Mouse (Mus musculus): ENCODE results near the gene Gm10277. TPM values are rescaled to one million over a fixed set of nuclear protein-coding genes. Genes with fewer than 3 reads are reported as not detected.
"Not testable (repeated sequence)": the region's sequence is repeated elsewhere in the genome, so short reads cannot be mapped to it uniquely, and the experiment has no call there.

Gene Gm10277
- polyA plus RNA-seq, 1 experiment from 2014 or later, result 0.89 TPM

GRCm38 (mm10) chr11:77765459-77765777 is 22.1 kb downstream of the Gm10277 start:
- Histone ChIP-seq H3K27me3 (replicated peaks; ENCODE audit: control insufficient read depth, insufficient read depth, low read length) (no peaks in the 10 kb centered on the region), H3K4me3 (ENCODE audit: low read length) (peak overlapping the region; percentile 48), H3K4me2 (ENCODE audit: low read depth, low read length) (peak overlapping the region; percentile 82), H3K9ac (ENCODE audit: low read depth, low read length) (peak overlapping the region; percentile 74), H3K27ac (ENCODE audit: low read length) (peak overlapping the region; percentile 91), H3K36me3 (ENCODE audit: control insufficient read depth, insufficient read depth, low read length) (no peaks in the 10 kb centered on the region), H3K4me1 (ENCODE audit: control insufficient read depth, insufficient read depth, low read length) (peaks cover 43% of the 10 kb centered on the region), H3K9me3 (ENCODE audit: control insufficient read depth, low read length) (no peaks in the 10 kb centered on the region)
- WGBS, result 47% methylated on average over 4 of the region's 4 CpGs
- no peak for ATAC-seq

GRCm38 (mm10) chr11:77764694-77765458 is 22.7 kb downstream of the Gm10277 start:
- Histone ChIP-seq H3K4me1 (ENCODE audit: control insufficient read depth, insufficient read depth, low read length) (peaks cover 40% of the 10 kb centered on the region), H3K27me3 (replicated peaks; ENCODE audit: control insufficient read depth, insufficient read depth, low read length) (no peaks in the 10 kb centered on the region), H3K4me2 (ENCODE audit: low read depth, low read length) (peak overlapping the region; percentile 86), H3K9ac (ENCODE audit: low read depth, low read length) (peak overlapping the region; percentile 95), H3K36me3 (ENCODE audit: control insufficient read depth, insufficient read depth, low read length) (no peaks in the 10 kb centered on the region), H3K4me3 (ENCODE audit: low read length) (peak overlapping the region; percentile 85; the same call in 1 of the 2 replicates), H3K9me3 (ENCODE audit: control insufficient read depth, low read length) (no peaks in the 10 kb centered on the region), H3K27ac (ENCODE audit: low read length) (peak overlapping the region; percentile 91)
- 51% methylated on average over 9 of the region's 9 CpGs for WGBS
- ATAC-seq, result no peak

GRCm38 (mm10) chr11:77763673-77764340 is 23.7 kb downstream of the Gm10277 start:
- Histone ChIP-seq H3K36me3 (ENCODE audit: control insufficient read depth, insufficient read depth, low read length) (no peaks in the 10 kb centered on the region), H3K27ac (ENCODE audit: low read length) (peak overlapping the region; percentile 88), H3K4me2 (ENCODE audit: low read depth, low read length) (peak overlapping the region; percentile 86), H3K4me1 (ENCODE audit: control insufficient read depth, insufficient read depth, low read length) (peaks cover 37% of the 10 kb centered on the region), H3K9me3 (ENCODE audit: control insufficient read depth, low read length) (no peaks in the 10 kb centered on the region), H3K9ac (ENCODE audit: low read depth, low read length) (peak overlapping the region; percentile 95), H3K4me3 (ENCODE audit: low read length) (peak overlapping the region; percentile 85), H3K27me3 (replicated peaks; ENCODE audit: control insufficient read depth, insufficient read depth, low read length) (no peaks in the 10 kb centered on the region)
- 4% methylated on average over 25 of the region's 26 CpGs for WGBS
- peak; percentile 57 for ATAC-seq

GRCm38 (mm10) chr11:77762783-77763672 is 24.5 kb downstream of the Gm10277 start, which contains the start of gene Myo18a:
Gene Myo18a (plus strand): TSS chr11:77763246.
- peak; percentile 73 for ATAC-seq
- no peaks in the 10 kb centered on the region for H3K27me3 ChIP-seq (replicated peaks; ENCODE audit: control insufficient read depth, insufficient read depth, low read length)
- 2% methylated on average over 66 of the region's 79 CpGs for WGBS
- no peaks in the 10 kb centered on the region for H3K9me3 ChIP-seq (ENCODE audit: control insufficient read depth, low read length)
- H3K4me3 ChIP-seq (ENCODE audit: low read length), result peak within 1 kb of the TSS; percentile 85
- H3K9ac ChIP-seq (ENCODE audit: low read depth, low read length), result peak within 1 kb of the TSS; percentile 95
- H3K4me1 ChIP-seq (ENCODE audit: control insufficient read depth, insufficient read depth, low read length), result peaks cover 37% of the 10 kb centered on the region
- peak within 1 kb of the TSS; percentile 86 for H3K4me2 ChIP-seq (ENCODE audit: low read depth, low read length)
- no peaks in the 10 kb centered on the region for H3K36me3 ChIP-seq (ENCODE audit: control insufficient read depth, insufficient read depth, low read length)
- H3K27ac ChIP-seq (ENCODE audit: low read length), result peak within 1 kb of the TSS; percentile 88

- 88% methylated on average over 4 of the region's 4 CpGs for WGBS
- no peaks in the 10 kb centered on the region for H3K27me3 ChIP-seq (replicated peaks; ENCODE audit: control insufficient read depth, insufficient read depth, low read length)
- ATAC-seq, result no peak
These were observed 27.5 kb downstream of the Gm10277 start for GRCm38 (mm10) chr11:77760031-77760430.

GRCm38 (mm10) chr11:77753469-77753868 is 34.1 kb downstream of the Gm10277 start:
- 68% methylated on average over 3 of the region's 3 CpGs for WGBS
- H3K9ac ChIP-seq (ENCODE audit: low read depth, low read length), result no peak overlapping the region
- no peaks in the 10 kb centered on the region for H3K27me3 ChIP-seq (replicated peaks; ENCODE audit: control insufficient read depth, insufficient read depth, low read length)
- H3K4me3 ChIP-seq (ENCODE audit: low read length), result no peak overlapping the region
- no peak for ATAC-seq
- no peak overlapping the region for H3K27ac ChIP-seq (ENCODE audit: low read length)
- no peak overlapping the region for H3K4me2 ChIP-seq (ENCODE audit: low read depth, low read length)
- no peaks in the 10 kb centered on the region for H3K4me1 ChIP-seq (ENCODE audit: control insufficient read depth, insufficient read depth, low read length)
- H3K9me3 ChIP-seq (ENCODE audit: control insufficient read depth, low read length), result no peaks in the 10 kb centered on the region
- no peaks in the 10 kb centered on the region for H3K36me3 ChIP-seq (ENCODE audit: control insufficient read depth, insufficient read depth, low read length)

More at GRCm38 (mm10) chr11:77760031-77760430, 27.5 kb downstream of the Gm10277 start:
- Histone ChIP-seq H3K4me1 (ENCODE audit: control insufficient read depth, insufficient read depth, low read length) (peaks cover 18% of the 10 kb centered on the region), H3K36me3 (ENCODE audit: control insufficient read depth, insufficient read depth, low read length) (no peaks in the 10 kb centered on the region), H3K9me3 (ENCODE audit: control insufficient read depth, low read length) (no peaks in the 10 kb centered on the region), H3K4me2 (ENCODE audit: low read depth, low read length) (no peak overlapping the region), H3K4me3 (ENCODE audit: low read length) (no peak overlapping the region), H3K27ac (ENCODE audit: low read length) (no peak overlapping the region), H3K9ac (ENCODE audit: low read depth, low read length) (no peak overlapping the region)

- peak; percentile 38; the same call in 1 of the 2 replicates for ATAC-seq
- H3K36me3 ChIP-seq (ENCODE audit: control insufficient read depth, insufficient read depth, low read length), result no peaks in the 10 kb centered on the region
These were observed 35.0 kb downstream of the Gm10277 start for GRCm38 (mm10) chr11:77752525-77752924.

GRCm38 (mm10) chr11:77748996-77749395 is 38.6 kb downstream of the Gm10277 start:
- H3K27me3 ChIP-seq (replicated peaks; ENCODE audit: control insufficient read depth, insufficient read depth, low read length), result no peaks in the 10 kb centered on the region
- 85% methylated on average over 5 of the region's 5 CpGs for WGBS
- no peak overlapping the region for H3K27ac ChIP-seq (ENCODE audit: low read length)
- no peak overlapping the region for H3K4me2 ChIP-seq (ENCODE audit: low read depth, low read length)
- H3K36me3 ChIP-seq (ENCODE audit: control insufficient read depth, insufficient read depth, low read length), result no peaks in the 10 kb centered on the region
- H3K9me3 ChIP-seq (ENCODE audit: control insufficient read depth, low read length), result no peaks in the 10 kb centered on the region
- H3K4me1 ChIP-seq (ENCODE audit: control insufficient read depth, insufficient read depth, low read length), result no peaks in the 10 kb centered on the region
- no peak overlapping the region for H3K4me3 ChIP-seq (ENCODE audit: low read length)
- ATAC-seq, result no peak
- H3K9ac ChIP-seq (ENCODE audit: low read depth, low read length), result no peak overlapping the region

More at GRCm38 (mm10) chr11:77752525-77752924, 35.0 kb downstream of the Gm10277 start:
- Histone ChIP-seq H3K27me3 (replicated peaks; ENCODE audit: control insufficient read depth, insufficient read depth, low read length) (no peaks in the 10 kb centered on the region), H3K4me3 (ENCODE audit: low read length) (no peak overlapping the region), H3K9ac (ENCODE audit: low read depth, low read length) (no peak overlapping the region), H3K4me1 (ENCODE audit: control insufficient read depth, insufficient read depth, low read length) (no peaks in the 10 kb centered on the region), H3K27ac (ENCODE audit: low read length) (no peak overlapping the region), H3K9me3 (ENCODE audit: control insufficient read depth, low read length) (no peaks in the 10 kb centered on the region), H3K4me2 (ENCODE audit: low read depth, low read length) (no peak overlapping the region)
- WGBS, result 58% methylated on average over 5 of the region's 5 CpGs

- not testable (repeated sequence) for H3K9me3 ChIP-seq (ENCODE audit: control insufficient read depth, low read length); H3K27ac ChIP-seq (ENCODE audit: low read length); H3K9ac ChIP-seq (ENCODE audit: low read depth, low read length); H3K4me3 ChIP-seq (ENCODE audit: low read length); H3K4me2 ChIP-seq (ENCODE audit: low read depth, low read length); H3K4me1 ChIP-seq (ENCODE audit: control insufficient read depth, insufficient read depth, low read length); H3K27me3 ChIP-seq (replicated peaks; ENCODE audit: control insufficient read depth, insufficient read depth, low read length); ATAC-seq; H3K36me3 ChIP-seq (ENCODE audit: control insufficient read depth, insufficient read depth, low read length)
- 95% methylated on average over 13 of the region's 15 CpGs for WGBS
These were observed 40.4 kb downstream of the Gm10277 start for GRCm38 (mm10) chr11:77747103-77747502.

All from intestine, embryonic 16.5 days (tissue).